Mouse (Mus musculus) ES-Bruce4 (cell line): ENCODE results near the gene App.

ENCODE experiments used
- CTCF ChIP-seq: IDR thresholded peaks from one replicate; pipeline ENCODE4 v1.8.1; 2011; ENCODE audit warnings: low read depth, low read length
- EP300 ChIP-seq: IDR thresholded peaks from 2 replicates; pipeline ENCODE4 v1.6.1; 2011; ENCODE audit warnings: low read depth, low read length; ENCODE audit not compliant: insufficient read depth
- POLR2A ChIP-seq: IDR thresholded peaks from one replicate; pipeline ENCODE4 v1.8.1; 2011; ENCODE audit warnings: low read length; ENCODE audit not compliant: insufficient read depth

DNA sequence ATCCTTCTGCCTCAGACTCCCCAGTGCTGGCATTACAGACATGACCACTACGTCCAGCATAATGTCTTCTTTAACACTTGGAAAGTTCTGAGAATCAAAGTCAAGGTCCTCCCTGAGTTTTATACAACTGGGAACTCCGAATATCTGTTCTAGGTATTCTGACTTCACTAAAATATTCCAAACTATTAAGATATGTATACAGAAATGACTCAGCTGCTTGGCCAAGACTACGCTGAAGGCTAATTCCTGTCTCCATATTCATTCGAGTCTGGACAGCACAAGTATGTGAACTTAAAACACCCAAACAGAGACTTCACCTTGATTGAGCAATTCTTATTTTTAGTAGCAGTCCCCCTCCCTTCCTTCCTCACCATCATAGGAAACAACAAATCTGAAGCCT lies 32.2 kb downstream of the App start:
- TF ChIP-seq CTCF (no peak), POLR2A (no peak), EP300 (no peak)
